Mouse (Mus musculus): ENCODE measurements around the gene Exoc5. TPM values are rescaled to one million over a fixed set of nuclear protein-coding genes. Genes with fewer than 3 reads are reported as not detected.
A peak's percentile ranks its signal among the peaks of the same experiment; 100 is the strongest.

The Exoc5 gene
- total RNA-seq, 2 experiments from 2014 or later, result 53.5 to 55.5 TPM

DNA sequence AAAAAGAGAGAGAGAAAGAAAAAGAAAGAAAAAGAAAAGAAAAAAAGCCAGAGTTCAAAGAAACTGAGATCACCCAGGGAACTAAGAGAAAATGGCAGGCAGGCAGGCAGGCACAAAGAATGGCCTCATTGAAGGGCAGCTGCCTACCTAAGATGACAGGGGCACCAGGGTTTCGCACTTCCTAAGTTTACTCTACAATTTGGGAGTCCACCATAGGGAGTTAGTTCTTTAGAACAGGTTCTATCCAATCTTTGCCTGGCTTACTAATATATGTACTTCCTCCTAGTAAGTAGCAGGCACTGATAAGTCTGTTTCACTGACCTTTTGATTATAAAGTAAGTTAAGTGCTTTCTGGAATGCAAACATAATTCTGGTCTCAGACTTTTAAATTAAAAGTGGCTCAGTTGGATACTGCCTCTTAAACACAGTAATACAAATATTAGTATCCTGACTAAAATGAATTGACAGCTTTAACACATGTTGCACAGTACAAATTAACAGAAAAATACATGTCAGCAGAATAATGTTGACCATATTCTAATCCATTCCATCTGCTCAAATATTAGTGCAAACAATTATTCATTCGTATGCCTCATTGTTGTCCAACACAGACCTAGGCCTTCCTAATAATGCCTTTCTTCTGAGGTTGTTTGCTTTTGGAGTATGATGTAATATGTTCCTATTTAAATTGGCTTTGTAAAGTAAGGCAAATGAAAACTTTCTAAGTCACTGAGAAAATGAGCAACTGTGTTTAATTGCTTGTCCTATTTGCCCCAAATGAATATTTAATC is 57.9 kb downstream of the Exoc5 start:
- no peak for DNase-seq (ENCODE audit: extremely low spot score in 1 of 2, low spot score in 1 of 2)

DNA sequence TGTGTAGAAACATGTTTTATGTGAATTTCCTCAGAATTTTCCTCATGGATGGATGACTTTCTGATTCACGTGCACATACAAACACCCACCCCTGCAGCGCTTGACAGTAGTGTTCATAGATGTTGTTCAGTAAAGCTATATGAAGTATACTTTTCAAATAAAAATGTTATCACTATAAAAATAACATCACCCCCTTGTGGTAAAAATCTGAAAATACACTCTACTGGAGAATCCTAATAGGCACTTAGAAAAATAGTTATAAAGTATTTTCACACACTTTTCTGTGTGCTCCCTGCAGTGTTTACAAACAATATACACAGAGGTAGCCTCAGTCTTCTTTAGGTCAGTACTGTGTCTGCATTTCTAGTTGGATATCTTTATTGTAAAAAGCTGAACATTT is 58.5 kb downstream of the Exoc5 start:
- DNase-seq (ENCODE audit: extremely low spot score in 1 of 2, low spot score in 1 of 2), result no peak

DNA sequence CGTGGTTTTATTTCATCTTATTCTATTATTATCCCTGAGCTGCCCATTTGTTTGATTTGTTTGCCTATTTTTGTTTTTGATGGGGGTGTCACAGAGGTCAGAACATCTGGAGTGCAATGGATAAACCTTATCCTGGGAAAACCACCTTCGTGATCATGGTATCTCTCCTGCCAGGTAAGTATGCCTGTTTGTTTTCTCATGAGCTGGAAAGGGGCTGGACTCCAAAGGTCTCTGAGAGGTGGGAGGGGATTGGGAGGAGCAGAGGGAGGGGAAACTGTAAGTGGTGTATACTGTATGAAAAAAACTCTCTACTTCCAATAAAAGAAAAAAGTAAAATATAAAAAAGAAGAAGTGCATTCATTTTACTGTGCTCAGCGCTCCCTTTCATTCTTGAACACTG is 64.8 kb downstream of the Exoc5 start:
- DNase-seq (ENCODE audit: extremely low spot score in 1 of 2, low spot score in 1 of 2), result no peak

DNA sequence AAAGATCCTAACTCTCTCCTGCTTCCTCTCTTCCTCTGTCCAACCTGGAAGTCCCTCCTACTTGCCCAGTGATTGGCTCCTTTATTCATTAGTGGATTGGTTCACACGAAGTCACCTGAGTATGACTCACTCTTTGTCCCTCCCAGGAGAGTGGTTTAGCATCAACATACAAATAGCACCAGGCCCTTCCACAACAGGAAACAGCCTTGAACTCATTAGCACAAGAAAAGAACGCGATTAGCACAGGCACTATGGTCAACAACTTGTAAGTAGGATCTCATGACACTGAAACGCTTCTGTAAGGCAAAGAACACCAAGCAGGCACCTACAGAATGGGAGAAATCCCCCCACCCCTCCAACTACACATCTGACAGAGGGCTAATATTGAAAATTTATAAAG is 67.7 kb downstream of the Exoc5 start:
- no peak for DNase-seq (ENCODE audit: extremely low spot score in 1 of 2, low spot score in 1 of 2)

DNA sequence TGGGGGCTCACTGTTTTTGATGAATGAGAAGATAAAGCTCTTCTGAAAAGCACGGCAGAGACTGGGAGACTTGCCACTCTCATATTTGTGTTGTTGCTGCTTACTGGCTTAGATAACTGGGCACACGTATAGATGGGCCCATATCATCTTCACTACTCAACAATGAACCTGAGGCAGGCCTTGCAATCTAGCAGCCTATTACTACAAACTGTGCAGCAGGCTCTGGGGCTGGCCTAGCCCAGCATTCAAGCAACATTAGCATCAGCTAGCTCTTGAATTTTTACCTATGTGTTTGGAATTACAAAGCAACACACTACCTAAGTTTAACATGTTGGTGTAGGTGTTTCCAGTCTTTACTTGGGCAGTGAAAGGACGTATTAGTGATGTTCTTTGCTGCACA is 72.6 kb downstream of the Exoc5 start:
- DNase-seq (ENCODE audit: extremely low spot score in 1 of 2, low spot score in 1 of 2), result no peak

DNA sequence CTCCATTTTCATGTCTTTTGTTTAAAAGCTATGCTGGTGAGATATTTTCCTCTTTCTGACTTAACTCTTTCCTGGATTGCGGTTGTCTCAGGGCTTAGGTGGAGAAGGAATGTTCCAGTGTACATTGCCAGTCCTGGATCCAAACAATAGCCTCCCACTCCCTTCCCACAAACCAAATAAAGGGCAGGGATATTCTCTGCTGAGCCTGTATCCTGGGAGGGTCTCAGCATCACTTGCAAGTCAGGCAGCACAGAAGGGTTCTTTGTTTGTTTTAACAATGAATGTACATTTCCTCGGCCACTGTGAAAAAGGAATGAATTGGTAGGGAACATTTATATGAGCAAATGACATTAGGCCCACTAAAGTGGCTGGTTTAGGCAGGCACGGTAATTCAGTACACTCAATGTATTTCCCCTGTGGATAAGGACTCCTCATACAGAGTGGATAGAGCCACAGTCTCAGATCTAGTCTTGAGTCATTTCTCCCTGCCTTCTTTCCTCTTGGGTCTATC is 74.3 kb downstream of the Exoc5 start:
- no peak for DNase-seq (ENCODE audit: extremely low spot score in 1 of 2, low spot score in 1 of 2)

DNA sequence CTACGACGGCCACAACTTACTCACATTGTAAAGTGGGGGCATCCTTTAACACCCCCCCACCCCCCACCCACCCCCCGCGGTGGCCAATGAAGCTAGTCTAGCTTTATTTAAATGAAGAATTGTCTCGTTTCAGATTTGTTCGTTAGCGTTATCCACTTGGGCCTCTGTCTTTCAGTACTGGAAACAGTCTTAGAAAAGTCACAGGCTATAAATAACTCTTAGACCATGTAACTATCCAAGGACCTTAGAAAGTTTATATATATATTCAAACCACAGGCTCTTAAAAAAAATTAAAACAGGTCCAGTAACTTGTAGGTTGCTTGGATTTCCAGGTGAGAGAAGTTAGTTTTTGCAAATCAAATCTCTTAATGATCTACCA is 75.3 kb downstream of the Exoc5 start:
- no peak for DNase-seq (ENCODE audit: extremely low spot score in 1 of 2, low spot score in 1 of 2)

DNA sequence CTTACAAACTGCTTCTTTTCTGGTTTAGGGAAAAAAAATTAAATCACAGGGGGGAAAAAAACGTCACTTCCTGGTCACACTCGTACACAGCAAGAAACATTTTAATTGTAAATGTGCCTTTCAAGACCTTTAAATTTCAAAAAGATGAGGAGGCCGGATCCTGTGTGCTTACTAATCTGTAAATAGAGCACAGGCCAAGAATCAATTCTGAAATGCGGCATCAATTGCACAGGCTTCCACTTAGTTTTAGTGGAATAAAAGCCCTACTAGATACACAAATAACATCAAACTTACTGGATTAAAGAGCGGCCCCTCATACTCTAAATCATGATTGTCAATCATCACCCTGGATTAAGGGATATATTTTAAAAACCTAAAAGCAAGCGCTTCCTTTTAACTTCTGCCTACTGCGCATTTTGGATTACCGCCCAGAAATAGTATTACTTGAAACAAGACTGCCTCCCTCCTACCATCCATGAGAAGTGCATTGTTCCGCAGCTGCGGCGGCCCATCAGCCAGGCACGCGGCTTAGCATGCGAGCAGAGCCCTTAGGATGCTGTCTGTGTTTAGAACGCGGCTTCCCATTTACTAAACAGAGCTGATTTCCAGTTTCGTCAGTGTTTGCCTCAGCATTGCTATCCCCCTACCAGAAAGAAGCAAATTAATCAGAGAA is 75.8 kb downstream of the Exoc5 start:
- peak; percentile 41 to 52 for DNase-seq (ENCODE audit: extremely low spot score in 1 of 2, low spot score in 1 of 2)

DNA sequence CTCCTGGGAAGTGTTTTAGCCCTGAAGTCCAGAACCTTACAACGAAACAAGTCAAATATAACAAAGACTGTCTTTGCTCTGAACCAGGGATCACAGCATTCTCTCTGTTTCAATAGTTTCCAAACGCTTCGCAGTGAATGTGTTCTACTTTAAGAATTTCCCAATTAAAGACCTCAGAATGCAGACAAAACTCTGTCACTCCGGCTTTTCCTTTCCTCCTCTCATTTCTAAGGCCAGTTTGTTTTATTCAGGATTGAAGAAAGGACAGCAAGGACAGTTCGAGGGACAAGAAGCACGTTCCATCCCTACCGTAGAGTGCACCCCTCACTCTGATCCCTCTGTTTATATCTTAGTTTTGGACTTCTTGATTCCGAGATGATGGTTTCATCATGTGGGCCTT is 76.6 kb downstream of the Exoc5 start:
- DNase-seq (ENCODE audit: extremely low spot score in 1 of 2, low spot score in 1 of 2), result no peak

DNA sequence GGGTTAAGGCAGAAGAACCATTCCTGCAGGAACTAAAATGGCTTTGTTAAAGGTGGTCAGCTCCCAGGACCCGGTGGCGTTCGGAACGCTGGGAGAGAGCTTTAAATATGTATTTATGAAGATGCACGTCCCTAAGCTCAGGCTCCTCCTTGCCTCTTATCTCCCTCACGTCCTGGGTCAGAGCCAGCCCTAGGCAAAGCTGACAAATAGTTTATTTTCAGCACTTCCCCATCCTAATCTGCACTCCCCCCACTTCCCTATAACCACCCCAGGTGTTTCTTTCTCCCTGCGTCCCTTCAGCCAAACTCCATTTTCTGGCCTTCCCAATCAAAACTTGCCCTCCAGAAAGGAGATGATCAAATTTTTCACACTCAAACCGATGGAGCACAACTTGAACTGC is 80.2 kb downstream of the Exoc5 start:
- no peak for DNase-seq (ENCODE audit: extremely low spot score in 1 of 2, low spot score in 1 of 2)

DNA sequence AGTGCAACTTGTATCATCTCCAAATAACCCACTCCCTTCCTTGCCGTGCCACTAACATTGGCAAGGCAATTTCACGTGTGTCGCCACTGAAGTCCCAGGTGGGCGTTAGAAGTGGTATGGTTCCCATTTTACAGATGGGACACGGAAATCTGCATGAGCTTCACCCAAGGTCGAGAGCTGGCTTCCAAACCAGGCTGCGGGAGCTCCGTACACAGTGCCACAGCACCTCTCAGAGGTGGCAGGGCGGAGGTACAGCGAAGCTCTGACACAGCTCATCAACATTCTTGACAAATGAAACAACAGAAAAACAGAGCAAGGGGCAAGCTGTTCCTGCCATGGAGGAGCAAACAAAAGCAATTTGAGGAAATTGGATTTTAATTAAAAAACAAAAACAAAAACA is 80.8 kb downstream of the Exoc5 start:
- DNase-seq (ENCODE audit: extremely low spot score in 1 of 2, low spot score in 1 of 2), result peak; percentile 25 to 53

DNA sequence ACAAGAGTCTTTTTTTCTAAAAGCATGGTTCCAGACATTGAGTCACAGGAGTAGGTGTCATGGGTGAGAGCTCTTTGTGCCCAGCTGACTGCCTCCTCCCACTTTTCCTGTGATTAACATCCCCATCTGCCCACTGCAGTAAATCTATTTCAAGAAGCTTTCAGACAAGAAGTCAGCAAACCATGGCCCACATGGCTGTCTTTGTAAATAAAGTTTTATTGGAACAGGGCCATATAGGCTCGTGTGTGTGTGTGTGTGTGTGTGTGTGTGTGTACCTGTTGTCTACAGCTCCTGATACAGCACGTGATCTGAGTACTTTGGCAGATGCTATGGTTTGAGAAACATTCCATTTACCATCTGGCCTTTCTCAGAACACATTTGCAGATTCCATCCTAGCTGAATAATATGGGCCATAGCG is 87.5 kb downstream of the Exoc5 start:
- no peak for DNase-seq (ENCODE audit: extremely low spot score in 1 of 2, low spot score in 1 of 2)

DNA sequence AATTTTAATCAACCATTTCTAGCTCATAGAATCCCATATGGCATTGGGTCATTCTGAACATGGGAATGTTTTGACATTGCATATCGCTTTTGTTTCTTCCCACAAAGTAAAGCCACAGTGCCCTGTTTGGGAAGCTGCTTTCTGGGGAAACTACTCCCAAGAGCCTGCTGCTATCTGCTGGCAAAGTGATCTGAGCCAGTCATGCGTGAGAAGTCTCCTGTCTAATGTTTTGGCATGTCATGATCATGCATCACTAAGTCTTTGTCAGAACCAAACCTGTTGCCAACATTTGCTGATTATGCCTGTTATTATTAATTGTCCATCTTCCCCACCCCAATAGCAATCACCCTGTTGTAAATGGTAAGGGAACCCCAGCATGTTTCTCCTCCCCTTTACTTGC is 94.9 kb downstream of the Exoc5 start:
- DNase-seq (ENCODE audit: extremely low spot score in 1 of 2, low spot score in 1 of 2), result no peak

DNA sequence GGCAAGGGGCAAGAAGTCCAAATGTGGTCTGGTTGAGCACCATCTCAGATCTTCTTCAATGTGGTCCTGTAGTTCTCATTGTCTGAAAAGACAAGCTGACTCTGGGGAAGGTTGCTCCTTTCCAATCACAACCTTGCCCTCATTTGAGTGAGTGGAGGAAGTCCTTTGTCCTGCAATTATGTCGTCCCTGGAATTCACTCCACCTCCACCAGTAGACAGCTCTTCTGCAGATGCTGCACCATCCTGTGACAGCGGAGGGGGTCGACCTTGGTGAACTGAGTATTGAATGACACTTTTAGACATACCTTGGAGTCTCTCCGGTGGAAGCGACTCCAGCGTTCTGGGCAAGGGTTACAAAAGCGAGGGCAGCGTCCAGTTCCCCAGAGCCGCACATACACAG is 97.8 kb downstream of the Exoc5 start:
- DNase-seq (ENCODE audit: extremely low spot score in 1 of 2, low spot score in 1 of 2), result no peak

Other genes with a start within 250 kb of the Exoc5 start
- gene Ap5m1, start 556 bp downstream of the Exoc5 start, total RNA-seq (2021), result 10 to 100 TPM; 20.2 to 22.3 TPM
- 10 to 100 TPM; 31.5 to 38.1 TPM for gene Naa30, start 105.6 kb upstream of the Exoc5 start, total RNA-seq (2021)
- gene ccdc198, start 178.8 kb upstream of the Exoc5 start, total RNA-seq (2021), result not detected

Measured in layer of hippocampus, postnatal 25 days (tissue).